8 mouse cellular contexts compared by ENCODE assay signal in genomic region chr4:32303674-32304073, GRCm38 (mm10).
A peak's percentile ranks its signal among the peaks of the same experiment; 100 is the strongest.
DNase-seq lines count a peak whose midpoint lies in the region; ATAC-seq and TF ChIP-seq lines count a peak whose summit lies in the region.

No protein-coding gene starts in this region.

- H3K9ac ChIP-seq in embryonic facial prominence, embryonic 15.5 days = no peak overlapping the region
- H3K9ac ChIP-seq in midbrain, embryonic 11.5 days (ENCODE audit: low read length) = peak overlapping the region; percentile 24; the same call in 1 of the 2 replicates

- peak; percentile 86 for ATAC-seq in embryonic facial prominence, embryonic 15.5 days (ENCODE audit: insufficient number of reproducible peaks, low FRiP score, low TSS enrichment, low read depth)
- ATAC-seq in midbrain, embryonic 11.5 days (ENCODE audit: low FRiP score) = peak; percentile 88

- no peaks in the 10 kb centered on the region for H3K36me3 ChIP-seq in embryonic facial prominence, embryonic 15.5 days
- peaks cover 15% of the 10 kb centered on the region for H3K36me3 ChIP-seq in limb, embryonic 10.5 days
- H3K36me3 ChIP-seq in midbrain, embryonic 11.5 days (ENCODE audit: control insufficient read depth, insufficient read depth, low read length) = no peaks in the 10 kb centered on the region
- peaks cover 4% of the 10 kb centered on the region for H3K36me3 ChIP-seq in splenic B cell, adult 2 months (ENCODE audit: control insufficient read depth, insufficient read depth, low read length, poor library complexity, severe bottlenecking)
- H3K36me3 ChIP-seq in thymus, adult 2 months (ENCODE audit: control insufficient read depth, insufficient read depth, low read length) = no peaks in the 10 kb centered on the region

- H3K27ac ChIP-seq in bone marrow macrophage, adult 2 months (ENCODE audit: insufficient read depth, low read depth, low read length) = no peak overlapping the region
- peak overlapping the region; percentile 92 for H3K27ac ChIP-seq in embryonic facial prominence, embryonic 15.5 days (replicated peaks)
- H3K27ac ChIP-seq in limb, embryonic 10.5 days = peak overlapping the region; percentile 85
- peak overlapping the region; percentile 37 for H3K27ac ChIP-seq in midbrain, embryonic 11.5 days (ENCODE audit: low read depth, low read length)
- no peak overlapping the region for H3K27ac ChIP-seq in thymus, adult 2 months (ENCODE audit: control insufficient read depth, insufficient read depth, low read length)

- H3K4me3 ChIP-seq in bone marrow macrophage, adult 2 months (ENCODE audit: insufficient read depth, low read length) = peak overlapping the region; percentile 28; the same call in 1 of the 2 replicates
- H3K4me3 ChIP-seq in embryonic facial prominence, embryonic 15.5 days (replicated peaks) = peak overlapping the region; percentile 22
- H3K4me3 ChIP-seq in limb, embryonic 10.5 days = peak overlapping the region; percentile 35
- no peak overlapping the region for H3K4me3 ChIP-seq in midbrain, embryonic 11.5 days (ENCODE audit: low read depth, low read length)
- no peak overlapping the region for H3K4me3 ChIP-seq in thymus, adult 2 months (ENCODE audit: control insufficient read depth, insufficient read depth, low read length)

- no peak for TF ChIP-seq CTCF in bone marrow macrophage, adult 2 months (IDR thresholded peaks at IDR 0.05; ENCODE audit: low read depth, low read length)
- TF ChIP-seq CTCF in thymus, adult 2 months (IDR thresholded peaks at IDR 0.05; ENCODE audit: borderline replicate concordance, control insufficient read depth, extremely low read depth, insufficient read depth, low read length, poor library complexity) = no peak

- no peaks in the 10 kb centered on the region for H3K27me3 ChIP-seq in embryonic facial prominence, embryonic 15.5 days
- no peaks in the 10 kb centered on the region for H3K27me3 ChIP-seq in limb, embryonic 10.5 days (ENCODE audit: low read depth, poor library complexity, severe bottlenecking)
- H3K27me3 ChIP-seq in midbrain, embryonic 11.5 days (ENCODE audit: control insufficient read depth, insufficient read depth, low read length) = no peaks in the 10 kb centered on the region
- H3K27me3 ChIP-seq in splenic B cell, adult 2 months (ENCODE audit: control insufficient read depth, insufficient read depth, low read length, poor library complexity, severe bottlenecking) = no peaks in the 10 kb centered on the region
- H3K27me3 ChIP-seq in thymus, adult 2 months (ENCODE audit: control insufficient read depth, insufficient read depth, low read length) = no peaks in the 10 kb centered on the region

- peak; percentile 97 for DNase-seq in heart, adult 8-10 months (ENCODE audit: low spot score)
- DNase-seq in kidney, adult 8-10 months = peak; percentile 94 to 95
- peak; percentile 81 for DNase-seq in limb, embryonic 10.5 days (ENCODE audit: low spot score)
- peak; percentile 93 for DNase-seq in midbrain, embryonic 11.5 days (ENCODE audit: low spot score, missing footprints)
- peak; percentile 33 for DNase-seq in splenic B cell, adult 2 months (ENCODE audit: low read depth, low spot score)
- no peak for DNase-seq in thymus, adult 2 months

- peaks cover 19% of the 10 kb centered on the region for H3K4me1 ChIP-seq in bone marrow macrophage, adult 2 months (ENCODE audit: control insufficient read depth, insufficient read depth, low read length)
- peaks cover 54% of the 10 kb centered on the region for H3K4me1 ChIP-seq in embryonic facial prominence, embryonic 15.5 days
- H3K4me1 ChIP-seq in limb, embryonic 10.5 days = peaks cover 80% of the 10 kb centered on the region
- peaks cover 45% of the 10 kb centered on the region for H3K4me1 ChIP-seq in midbrain, embryonic 11.5 days (ENCODE audit: control insufficient read depth, insufficient read depth, low read length)
- peaks cover 15% of the 10 kb centered on the region for H3K4me1 ChIP-seq in thymus, adult 2 months (replicated peaks; ENCODE audit: control insufficient read depth, insufficient read depth, low read length)

- under 1% methylated on average over 8 of the region's 8 CpGs for WGBS in embryonic facial prominence, embryonic 15.5 days
- WGBS in limb, embryonic 10.5 days = 0% methylated on average over 8 of the region's 8 CpGs
- WGBS in midbrain, embryonic 11.5 days = under 1% methylated on average over 8 of the region's 8 CpGs
- WGBS in thymus, adult 2 months = 25% methylated on average over 8 of the region's 8 CpGs

- TF ChIP-seq POLR2A in bone marrow macrophage, adult 2 months (IDR thresholded peaks at IDR 0.05; ENCODE audit: borderline replicate concordance, low read depth, low read length) = no peak
- no peak for TF ChIP-seq POLR2A in thymus, adult 2 months (IDR thresholded peaks at IDR 0.05; ENCODE audit: control insufficient read depth, extremely low read depth, insufficient read depth, low read length, poor library complexity)

- H3K4me2 ChIP-seq in embryonic facial prominence, embryonic 15.5 days (replicated peaks) = peak overlapping the region; percentile 51
- H3K4me2 ChIP-seq in midbrain, embryonic 11.5 days = peak overlapping the region; percentile 31; the same call in 1 of the 2 replicates

- no peaks in the 10 kb centered on the region for H3K9me3 ChIP-seq in embryonic facial prominence, embryonic 15.5 days (replicated peaks)
- H3K9me3 ChIP-seq in limb, embryonic 10.5 days (replicated peaks) = no peaks in the 10 kb centered on the region
- no peaks in the 10 kb centered on the region for H3K9me3 ChIP-seq in midbrain, embryonic 11.5 days (ENCODE audit: control insufficient read depth, low read length)

Comparison
In these comparisons a context has a peak if more than half of its experiments do, and no peak if none do; other contexts are left out.
1. H3K27ac ChIP-seq: peak in embryonic facial prominence, embryonic 15.5 days (single experiment), limb, embryonic 10.5 days (single experiment) and midbrain, embryonic 11.5 days (single experiment); none in bone marrow macrophage, adult 2 months (single experiment) and thymus, adult 2 months (single experiment).
2. H3K4me3 ChIP-seq: peak in bone marrow macrophage, adult 2 months (single experiment), embryonic facial prominence, embryonic 15.5 days (single experiment) and limb, embryonic 10.5 days (single experiment); none in midbrain, embryonic 11.5 days (single experiment) and thymus, adult 2 months (single experiment).